8 mouse cellular contexts compared by ENCODE assay signal in genomic region chr2:167060761-167061160, GRCm38 (mm10). TPM values are rescaled to one million over a fixed set of nuclear protein-coding genes. Genes with fewer than 3 reads are reported as not detected.
DNase-seq lines count a peak whose midpoint lies in the region; ATAC-seq and TF ChIP-seq lines count a peak whose summit lies in the region.

No protein-coding gene starts in this region.

- peaks cover 19% of the 10 kb centered on the region for H3K4me1 ChIP-seq in brown adipose tissue, adult 24 weeks (ENCODE audit: control insufficient read depth, insufficient read depth, insufficient read length, low read length)
- peaks cover 32% of the 10 kb centered on the region for H3K4me1 ChIP-seq in hindbrain, embryonic 12.5 days
- H3K4me1 ChIP-seq in midbrain, embryonic 15.5 days = peaks cover 32% of the 10 kb centered on the region

- H3K4me2 ChIP-seq in hindbrain, embryonic 12.5 days (replicated peaks) = 0 out of 2 replicates have a peak overlapping the region, but pooled peaks have one; percentile 1
- H3K4me2 ChIP-seq in midbrain, embryonic 15.5 days = peak overlapping the region; percentile 14; the same call in 1 of the 2 replicates

- DNase-seq in layer of hippocampus, adult 2 months (ENCODE audit: low spot score in 2 of 2) = no peak
- DNase-seq in layer of hippocampus, postnatal 25 days (ENCODE audit: extremely low spot score in 1 of 2, low spot score in 1 of 2) = no peak
- DNase-seq in layer of hippocampus, postnatal 14 days (ENCODE audit: low spot score in 2 of 2) = no peak
- DNase-seq in left cerebral cortex, postnatal 10 days (ENCODE audit: extremely low spot score in 1 of 2, low spot score in 2 of 2) = no peak
- DNase-seq in kidney, adult 9 months = no peak

- peaks cover 41% of the 10 kb centered on the region for H3K36me3 ChIP-seq in hindbrain, embryonic 12.5 days
- H3K36me3 ChIP-seq in midbrain, embryonic 15.5 days (replicated peaks) = peaks cover 26% of the 10 kb centered on the region

- H3K9ac ChIP-seq in hindbrain, embryonic 12.5 days = peak overlapping the region; percentile 38; the same call in 1 of the 2 replicates
- no peak overlapping the region for H3K9ac ChIP-seq in midbrain, embryonic 15.5 days

- ATAC-seq in hindbrain, embryonic 12.5 days (ENCODE audit: low FRiP score) = no peak
- no peak for ATAC-seq in midbrain, embryonic 15.5 days (replicated peaks)

- H3K4me3 ChIP-seq in layer of hippocampus, adult 2 months = peak overlapping the region; percentile 99; the same call in 1 of the 2 replicates
- H3K4me3 ChIP-seq in brown adipose tissue, adult 24 weeks (ENCODE audit: insufficient read depth, low read depth, low read length) = peak overlapping the region; percentile 36
- no peak overlapping the region for H3K4me3 ChIP-seq in hindbrain, embryonic 12.5 days
- H3K4me3 ChIP-seq in midbrain, embryonic 15.5 days = no peak overlapping the region

- no peaks in the 10 kb centered on the region for H3K27me3 ChIP-seq in hindbrain, embryonic 12.5 days
- H3K27me3 ChIP-seq in midbrain, embryonic 15.5 days (replicated peaks) = no peaks in the 10 kb centered on the region

- no peaks in the 10 kb centered on the region for H3K9me3 ChIP-seq in hindbrain, embryonic 12.5 days (replicated peaks)
- no peaks in the 10 kb centered on the region for H3K9me3 ChIP-seq in midbrain, embryonic 15.5 days

- intact Hi-C loops in left cerebral cortex, postnatal 10 days (cut with DNase I) = loop anchor here (5.0 kb wide), 1 partner anchor 43 kb away; the partner anchor contains the start of gene Ddx27

- peak overlapping the region; percentile 96; the same call in 1 of the 2 replicates for H3K27ac ChIP-seq in layer of hippocampus, adult 2 months
- peak overlapping the region; percentile 46; the same call in 1 of the 2 replicates for H3K27ac ChIP-seq in brown adipose tissue, adult 24 weeks (replicated peaks; ENCODE audit: low read depth, low read length)
- no peak overlapping the region for H3K27ac ChIP-seq in hindbrain, embryonic 12.5 days
- H3K27ac ChIP-seq in midbrain, embryonic 15.5 days = no peak overlapping the region

- TF ChIP-seq CTCF in layer of hippocampus, adult 2 months (conservative IDR thresholded peaks at IDR 0.05) = no peak

RNA-seq across cellular contexts. Expression of gene Znfx1, which starts 2.1 kb away (rescaled TPM):
- total RNA-seq in layer of hippocampus, adult 2 months (2021) = 10 to 100 TPM; 38.5 to 45.6 TPM
- 10 to 100 TPM; 36.7 to 39.0 TPM for total RNA-seq in layer of hippocampus, postnatal 25 days (2021)
- 20.1 and 24.6 TPM in 2 replicates for polyA plus RNA-seq in brown adipose tissue, adult 24 weeks (2012; ENCODE audit: insufficient read depth, insufficient read length, missing spikeins)
- 9.4 and 9.7 TPM in 2 replicates for polyA plus RNA-seq in hindbrain, embryonic 12.5 days (2016; fragmentation: Nextera tagmentation; extraction: Ambion mirVana)
- 9.5 and 10.1 TPM in 2 replicates for polyA plus RNA-seq in midbrain, embryonic 15.5 days (2015; fragmentation: Nextera tagmentation; extraction: Ambion mirVana)
- total RNA-seq in layer of hippocampus, postnatal 14 days (2021) = 10 to 100 TPM; 25.9 to 27.5 TPM
- 10 to 100 TPM; 29.7 to 33.6 TPM for total RNA-seq in left cerebral cortex, postnatal 10 days (2021)

RNA-seq across cellular contexts. Expression of gene Ddx27, which starts 45.8 kb away (rescaled TPM):
- 10 to 100 TPM; 32.8 to 37.5 TPM for total RNA-seq in layer of hippocampus, adult 2 months (2021)
- total RNA-seq in layer of hippocampus, postnatal 25 days (2021) = 10 to 100 TPM; 26.8 to 32.6 TPM
- 16.1 and 20.4 TPM in 2 replicates for polyA plus RNA-seq in brown adipose tissue, adult 24 weeks (2012; ENCODE audit: insufficient read depth, insufficient read length, missing spikeins)
- 42.0 and 50.1 TPM in 2 replicates for polyA plus RNA-seq in hindbrain, embryonic 12.5 days (2016; fragmentation: Nextera tagmentation; extraction: Ambion mirVana)
- polyA plus RNA-seq in midbrain, embryonic 15.5 days (2015; fragmentation: Nextera tagmentation; extraction: Ambion mirVana) = 38.8 and 40.7 TPM in 2 replicates
- total RNA-seq in layer of hippocampus, postnatal 14 days (2021) = 10 to 100 TPM; 29.3 to 30.1 TPM
- 10 to 100 TPM; 34.9 to 40.6 TPM for total RNA-seq in left cerebral cortex, postnatal 10 days (2021)

Comparison
In these comparisons a context has a peak if more than half of its experiments do, and no peak if none do; other contexts are left out.
1. H3K27ac ChIP-seq: peak in layer of hippocampus, adult 2 months (single experiment) and brown adipose tissue, adult 24 weeks (single experiment); none in hindbrain, embryonic 12.5 days (single experiment) and midbrain, embryonic 15.5 days (single experiment).
2. H3K4me3 ChIP-seq: peak in layer of hippocampus, adult 2 months (single experiment) and brown adipose tissue, adult 24 weeks (single experiment); none in hindbrain, embryonic 12.5 days (single experiment) and midbrain, embryonic 15.5 days (single experiment).